Mouse (Mus musculus) ES-E14 (cell line): ENCODE results near the gene Mapkap1.

Source experiments
- CHD2 ChIP-seq: IDR thresholded peaks from 2 replicates; pipeline ENCODE4 v1.6.1; 2014; ENCODE audit warnings: mild to moderate bottlenecking, low read depth, low read length, inconsistent platforms
- ZC3H11A ChIP-seq: IDR thresholded peaks from 2 replicates; pipeline ENCODE4 v1.6.1; 2012; ENCODE audit warnings: low read depth, mild to moderate bottlenecking, inconsistent platforms, low read length, borderline replicate concordance

DNA sequence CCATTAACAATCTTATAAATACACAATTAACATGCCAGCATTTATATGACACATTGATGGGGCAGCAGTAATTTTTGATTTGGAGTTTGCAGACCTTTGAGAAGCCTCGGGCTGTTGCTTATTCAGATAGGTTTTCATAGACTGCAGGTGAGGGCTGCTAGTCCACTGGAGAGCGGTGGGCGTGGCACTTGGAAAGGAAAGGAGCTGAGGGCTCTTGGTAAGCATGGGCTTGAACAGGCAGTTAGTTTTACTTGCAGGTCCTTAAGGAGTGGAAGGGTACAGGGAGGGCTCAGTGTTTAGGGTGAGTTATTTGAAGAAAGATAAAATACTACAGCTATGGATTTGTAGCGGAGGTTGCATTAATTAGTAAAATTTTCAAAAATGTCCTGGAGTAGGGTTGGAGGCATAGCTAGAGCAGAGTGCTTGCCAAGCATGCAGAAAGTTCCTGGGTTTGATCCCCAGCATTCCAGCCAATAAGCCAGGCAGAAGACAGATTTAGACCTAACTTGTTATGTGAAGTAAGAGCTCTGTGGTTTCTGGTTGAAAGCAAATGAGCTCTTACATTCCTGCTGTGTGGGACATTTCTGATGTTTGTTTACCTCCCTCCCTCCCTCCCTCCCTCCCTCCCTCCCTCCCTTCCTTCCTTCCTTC is 19.1 kb downstream of the Mapkap1 start:
- TF ChIP-seq CHD2 (no peak), ZC3H11A (no peak)
